Mouse (Mus musculus) heart, postnatal 36 days (tissue): ENCODE results near the gene Hmox1. TPM values are rescaled to one million over a fixed set of nuclear protein-coding genes. Genes with fewer than 3 reads are reported as not detected.

Experiments
- DNase-seq, 2 experiments: peaks; one replicate each; pipeline ENCODE4 v3.0.0; 2021 to 2022
- intact Hi-C: fragments of 180-260 bp; cut with DNase I; formaldehyde crosslinking; loops from one replicate; pipeline ENCODE4 v1.15.1; 2025
- total RNA-seq, 2 experiments: library from RNA; stranded (reverse); gene quantifications; 2 replicates each; pipeline ENCODE4 v1.2.3; 2021

The Hmox1 gene
- total RNA-seq, result 10 to 100 TPM; 12.1 to 21.6 TPM

DNA sequence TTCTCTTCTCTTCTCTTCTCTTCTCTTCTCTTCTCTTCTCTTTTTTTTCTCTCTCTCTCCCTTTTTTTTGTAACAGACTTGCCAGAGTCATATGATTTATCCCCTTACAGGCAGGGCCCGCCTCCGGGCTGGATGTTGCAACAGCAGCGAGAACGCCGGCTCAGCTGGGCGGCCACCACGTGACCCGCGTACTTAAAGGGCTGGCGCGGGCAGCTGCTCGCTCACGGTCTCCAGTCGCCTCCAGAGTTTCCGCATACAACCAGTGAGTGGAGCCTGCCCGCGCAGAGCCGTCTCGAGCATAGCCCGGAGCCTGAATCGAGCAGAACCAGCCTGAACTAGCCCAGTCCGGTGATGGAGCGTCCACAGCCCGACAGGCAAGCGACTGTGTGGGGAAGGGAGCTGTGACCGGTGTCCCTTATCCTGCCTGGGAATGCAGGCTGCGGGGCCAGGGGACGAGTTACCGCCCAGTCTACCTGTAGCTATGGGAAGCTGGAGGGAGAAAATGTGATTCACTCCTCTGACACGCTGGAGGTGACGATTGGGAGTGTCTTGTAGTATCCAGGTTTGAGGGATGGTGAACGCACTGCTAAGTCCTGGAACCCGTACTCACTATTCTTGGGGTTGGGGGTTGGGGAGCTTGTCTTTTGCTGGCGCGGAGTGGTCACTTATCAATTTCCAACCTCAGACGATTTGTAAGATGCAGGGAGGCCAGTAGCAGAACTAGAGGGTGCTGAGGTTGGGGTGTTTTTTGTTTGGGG lies at the start of gene Hmox1:
Hmox1 (plus strand) TSS at position 223 of the 758 bp plus-strand sequence.
- intact Hi-C loops, result loop anchor here (2.0 kb wide), 1 partner anchor 13 kb away; no protein-coding TSS in a partner anchor
- peak; percentile 93 for DNase-seq

GRCm38 (mm10) chr8:75046303-75046702 lies 47.1 kb upstream of the Hmox1 start:
- intact Hi-C loops, result no loop called here
- peak in 1 of 2 experiments; percentile 31 for DNase-seq

DNA sequence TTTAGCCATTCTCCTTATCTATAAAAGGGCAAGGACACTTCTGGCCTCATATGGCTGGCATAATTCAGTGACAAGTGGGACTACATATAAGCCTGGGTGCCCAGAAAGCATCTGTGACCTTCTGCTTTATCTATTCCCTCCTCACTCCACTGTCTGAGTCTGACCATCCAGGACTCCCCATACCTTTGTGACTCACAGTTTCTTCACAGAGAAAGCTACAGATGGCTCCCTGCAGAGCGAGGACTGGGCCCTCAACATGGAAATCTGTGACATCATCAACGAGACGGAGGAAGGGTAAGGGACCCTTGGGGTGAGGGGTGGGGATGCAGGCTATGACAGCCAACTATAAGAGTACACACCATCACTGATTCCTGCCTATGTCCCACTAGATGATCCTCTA lies 45.6 kb upstream of the Hmox1 start:
- intact Hi-C loops, result no loop called here
- DNase-seq, result no peak

DNA sequence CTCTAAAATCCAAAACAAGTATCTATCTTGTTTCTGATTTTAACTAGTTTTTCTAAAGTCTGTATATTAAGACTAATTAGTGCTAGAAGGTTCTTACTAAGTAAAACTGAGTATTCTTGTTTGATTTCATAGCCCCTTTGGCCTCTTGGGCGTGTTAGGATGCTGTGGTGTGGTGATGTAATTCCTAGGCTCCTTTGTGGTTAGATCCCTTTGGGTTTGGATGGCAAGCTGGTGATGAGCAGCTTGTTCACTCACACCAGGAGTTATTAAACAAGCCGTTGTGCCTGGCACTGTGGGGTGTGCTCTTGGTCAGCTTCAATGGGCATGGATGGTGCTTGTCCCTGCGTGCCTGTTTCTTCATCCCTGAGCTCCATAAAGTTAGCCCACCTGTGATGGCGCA lies 40.1 kb upstream of the Hmox1 start:
- no peak for DNase-seq
- intact Hi-C loops, result no loop called here

DNA sequence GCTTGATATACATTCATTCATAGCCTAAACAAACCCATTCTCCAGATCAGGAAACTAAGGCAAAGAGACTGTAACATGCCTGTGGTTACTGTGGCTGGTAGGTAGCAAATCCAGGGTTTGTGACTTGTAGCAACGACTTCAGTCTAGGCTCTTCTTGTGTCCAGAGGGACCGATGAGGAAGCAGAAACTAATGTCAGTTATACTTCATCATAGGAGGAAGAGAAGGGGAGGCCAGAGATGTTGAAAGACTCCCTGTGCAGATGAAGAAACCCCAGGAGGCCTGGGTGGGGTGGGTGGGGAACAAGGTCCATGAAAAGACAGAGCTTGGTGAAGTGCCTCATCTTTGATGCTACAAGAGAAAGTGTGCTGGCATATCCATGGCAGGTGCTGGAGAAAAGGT lies 37.7 kb upstream of the Hmox1 start:
- DNase-seq, result no peak
- intact Hi-C loops, result no loop called here

DNA sequence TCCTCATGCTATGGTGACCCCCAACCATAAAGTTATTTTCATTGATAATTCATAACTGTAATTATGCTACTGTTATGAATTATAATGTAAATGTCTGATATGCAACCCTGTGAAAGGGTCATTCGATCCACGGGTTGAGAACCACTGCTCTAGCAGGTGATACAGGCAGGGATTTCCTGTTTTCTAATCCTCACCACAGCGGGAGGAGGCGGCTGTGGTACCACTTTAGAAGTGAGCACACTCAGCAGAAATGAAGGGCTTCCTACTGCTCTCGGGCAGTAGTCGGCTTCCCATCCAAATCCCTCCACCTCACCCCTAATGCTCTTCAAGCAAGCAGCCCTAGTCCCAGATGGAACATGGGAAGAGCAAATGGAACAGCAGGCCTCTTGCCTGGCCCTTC lies 33.4 kb upstream of the Hmox1 start:
- intact Hi-C loops, result no loop called here
- DNase-seq, result no peak

DNA sequence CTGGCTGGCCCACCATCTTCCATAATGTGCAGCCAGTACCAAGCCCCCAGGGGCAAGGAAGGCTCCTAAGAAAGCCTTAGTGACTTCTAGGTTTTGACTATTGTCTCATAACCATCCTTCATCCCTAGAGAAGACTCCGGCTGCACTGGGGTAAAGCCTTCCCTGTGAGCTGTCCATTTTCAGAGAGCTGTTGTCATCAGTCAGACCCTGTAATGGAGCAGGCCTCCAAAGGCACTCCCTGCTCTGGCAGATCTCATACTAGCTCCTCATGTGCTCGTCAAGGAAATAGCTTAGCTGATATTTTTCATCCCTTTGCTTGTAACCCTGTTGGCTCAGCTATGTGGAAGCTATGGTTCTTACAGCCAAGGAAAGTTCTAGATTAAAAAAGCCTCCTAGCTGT lies 32.6 kb upstream of the Hmox1 start:
- no peak for DNase-seq
- intact Hi-C loops, result no loop called here

GRCm38 (mm10) chr8:75063290-75063689 lies 30.1 kb upstream of the Hmox1 start:
- intact Hi-C loops, result loop anchor here (2.0 kb wide), 1 partner anchor 20 kb away; no protein-coding TSS in a partner anchor
- DNase-seq, result peak in 1 of 2 experiments; percentile 47

DNA sequence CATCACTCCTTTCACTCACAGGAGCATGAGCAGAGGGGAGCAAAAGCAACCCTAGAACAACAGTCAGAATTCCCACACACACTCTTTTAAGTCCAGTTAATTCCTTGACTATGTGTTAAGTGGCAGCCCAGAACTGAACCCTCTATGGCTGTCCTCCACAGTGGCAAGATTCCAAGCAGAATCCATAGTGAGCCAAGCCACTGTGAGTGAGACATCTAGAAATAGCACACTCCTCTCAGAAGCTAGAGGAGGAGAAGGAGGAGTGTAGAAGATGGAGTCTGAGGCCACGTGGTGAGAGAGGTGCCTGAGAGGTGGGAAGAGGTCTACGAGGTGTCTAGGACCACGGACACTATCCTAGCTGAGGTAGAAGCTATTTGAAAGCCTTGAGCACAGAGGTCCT lies 28.6 kb upstream of the Hmox1 start:
- intact Hi-C loops, result no loop called here

DNA sequence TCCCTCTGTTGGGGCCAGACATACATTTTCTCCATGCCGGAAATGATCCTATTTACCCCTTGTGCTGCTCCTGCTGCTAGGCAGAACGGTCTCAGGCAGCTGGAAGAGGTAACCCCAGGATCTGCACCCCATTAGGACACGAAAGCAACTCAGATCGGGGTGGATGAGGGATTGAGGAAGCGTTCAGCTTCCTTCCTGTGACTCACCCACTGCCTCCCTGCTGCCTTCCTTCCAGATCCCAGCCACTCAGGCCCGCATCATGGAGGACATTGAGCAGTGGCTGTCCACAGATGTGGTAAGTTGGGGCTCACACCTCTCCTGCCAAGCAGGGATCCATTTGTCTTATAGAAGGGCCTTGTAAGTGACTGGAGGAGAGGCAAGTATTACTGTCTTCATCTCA lies 26.1 kb upstream of the Hmox1 start:
- DNase-seq, result no peak

More for the DNA sequence above, 28.6 kb upstream of the Hmox1 start:
- DNase-seq, result no peak

DNA sequence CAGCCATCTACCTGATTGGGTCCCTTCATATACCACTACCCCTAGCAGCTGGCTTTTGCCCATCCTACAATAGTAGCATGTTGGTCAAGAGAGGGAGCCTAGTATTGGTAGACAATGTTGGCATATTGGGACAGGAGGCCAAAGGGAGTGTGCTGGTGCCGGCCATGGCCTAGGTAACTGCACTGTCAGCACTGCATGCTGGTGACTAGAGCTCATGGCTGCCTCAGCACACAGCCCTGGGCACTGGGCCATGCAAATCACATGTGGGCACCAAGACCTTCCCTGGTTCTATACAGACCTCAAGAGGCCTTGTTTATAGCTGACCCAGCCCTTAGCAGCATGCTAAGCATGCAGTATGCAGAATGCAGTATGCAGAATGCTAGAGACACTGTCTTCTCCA lies 23.1 kb upstream of the Hmox1 start:
- DNase-seq, result no peak
- intact Hi-C loops, result loop anchor here (2.0 kb wide), 2 partner anchors 149 to 203 kb away; no protein-coding TSS in a partner anchor

More for the DNA sequence above, 26.1 kb upstream of the Hmox1 start:
- intact Hi-C loops, result no loop called here

- intact Hi-C loops, result loop anchor here (1.0 to 2.0 kb wide), 3 partner anchors 37 to 201 kb away; no protein-coding TSS in a partner anchor
- peak; percentile 81 to 83 for DNase-seq
These were observed 21.6 kb upstream of the Hmox1 start for GRCm38 (mm10) chr8:75071627-75072346.

DNA sequence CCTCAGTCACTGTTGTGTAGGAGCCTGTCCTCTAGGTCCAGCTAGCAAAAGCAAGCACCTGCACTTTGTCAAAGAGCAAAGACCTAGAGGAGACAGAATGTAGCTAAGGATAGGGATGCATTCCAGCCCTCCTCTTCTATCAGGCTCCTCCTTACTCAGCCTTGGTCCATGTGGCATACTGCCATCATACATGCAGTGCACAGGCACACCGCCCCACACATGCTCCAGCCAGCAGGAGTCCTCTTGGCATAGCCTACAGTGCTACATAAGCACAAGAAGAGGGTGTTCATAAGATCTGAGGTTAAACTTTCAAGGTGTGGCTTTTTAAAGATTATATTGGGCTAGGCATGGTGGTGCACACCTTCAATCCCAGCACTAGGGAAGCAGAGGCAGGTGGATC lies 18.5 kb upstream of the Hmox1 start:
- no peak for DNase-seq
- intact Hi-C loops, result no loop called here

DNA sequence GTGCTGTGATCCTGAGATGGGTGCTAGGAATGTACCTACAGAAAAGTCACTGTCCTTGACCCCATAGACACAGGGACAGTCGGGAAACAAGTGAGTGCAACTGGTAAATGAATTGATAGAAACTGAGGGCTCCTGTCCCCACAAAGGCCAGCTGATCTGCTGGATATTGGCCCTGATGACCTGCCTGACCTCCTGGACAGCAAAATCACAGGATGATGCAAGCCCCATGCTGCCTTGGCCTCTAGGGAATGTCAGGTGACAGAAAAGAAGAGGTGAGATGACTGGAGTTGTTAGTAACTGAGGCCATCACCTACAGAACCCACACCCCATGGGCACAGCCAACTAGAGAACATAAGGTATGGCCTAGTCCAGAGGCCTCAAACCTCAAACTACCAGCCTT lies 15.2 kb upstream of the Hmox1 start:
- no peak for DNase-seq
- intact Hi-C loops, result no loop called here

DNA sequence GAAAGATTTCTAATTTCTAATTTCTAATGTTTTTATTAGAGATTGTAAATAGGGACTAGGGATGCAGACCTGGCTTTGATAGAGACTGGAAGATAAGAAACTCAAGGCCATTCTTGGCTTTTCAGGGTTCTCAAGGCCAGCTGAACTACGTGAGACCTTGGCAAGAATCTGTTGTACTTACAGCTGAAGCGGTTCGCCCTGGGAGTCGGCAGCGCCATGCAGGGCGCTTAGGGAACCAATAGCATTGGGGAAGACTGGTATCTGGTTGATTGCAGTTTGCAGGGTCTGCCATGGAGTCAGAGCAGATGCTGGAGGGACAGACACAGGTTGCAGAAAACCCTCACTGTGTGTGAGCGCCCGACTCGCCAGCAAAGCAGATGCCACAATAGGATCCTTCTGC lies 14.6 kb upstream of the Hmox1 start:
- no peak for DNase-seq
- intact Hi-C loops, result no loop called here

DNA sequence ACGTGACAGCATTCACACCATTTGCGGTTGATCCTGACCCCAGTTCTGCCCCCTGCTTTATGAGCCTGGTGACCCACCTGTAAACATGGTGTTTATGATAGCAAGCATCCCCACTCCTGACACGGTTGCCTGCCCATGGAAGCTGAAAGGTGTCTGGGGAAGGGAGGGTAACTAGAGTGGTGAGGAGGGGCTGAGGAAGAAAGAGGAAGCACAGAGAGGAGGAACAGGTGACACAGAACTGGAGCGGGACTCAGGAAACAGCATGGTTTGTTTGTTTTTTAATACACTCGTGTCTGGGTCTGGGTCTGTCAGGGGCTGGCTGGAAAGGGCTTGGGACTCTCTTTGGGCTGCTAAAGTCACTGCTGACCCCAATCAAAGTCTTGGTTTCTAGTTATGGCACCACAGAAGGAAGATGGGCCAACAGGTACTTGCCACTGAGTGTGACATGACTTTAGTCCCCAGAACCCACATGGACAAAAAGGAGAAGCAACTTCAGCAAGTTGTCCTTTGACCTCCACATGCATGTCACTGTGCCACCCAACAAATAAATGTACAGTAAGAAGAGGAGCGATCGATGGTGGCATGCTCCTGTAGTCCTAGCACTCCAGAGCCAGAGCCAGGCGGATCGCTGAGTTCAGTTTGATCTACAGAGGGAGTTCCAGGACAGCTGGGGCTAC lies 11.9 kb upstream of the Hmox1 start:
- intact Hi-C loops, result no loop called here

DNA sequence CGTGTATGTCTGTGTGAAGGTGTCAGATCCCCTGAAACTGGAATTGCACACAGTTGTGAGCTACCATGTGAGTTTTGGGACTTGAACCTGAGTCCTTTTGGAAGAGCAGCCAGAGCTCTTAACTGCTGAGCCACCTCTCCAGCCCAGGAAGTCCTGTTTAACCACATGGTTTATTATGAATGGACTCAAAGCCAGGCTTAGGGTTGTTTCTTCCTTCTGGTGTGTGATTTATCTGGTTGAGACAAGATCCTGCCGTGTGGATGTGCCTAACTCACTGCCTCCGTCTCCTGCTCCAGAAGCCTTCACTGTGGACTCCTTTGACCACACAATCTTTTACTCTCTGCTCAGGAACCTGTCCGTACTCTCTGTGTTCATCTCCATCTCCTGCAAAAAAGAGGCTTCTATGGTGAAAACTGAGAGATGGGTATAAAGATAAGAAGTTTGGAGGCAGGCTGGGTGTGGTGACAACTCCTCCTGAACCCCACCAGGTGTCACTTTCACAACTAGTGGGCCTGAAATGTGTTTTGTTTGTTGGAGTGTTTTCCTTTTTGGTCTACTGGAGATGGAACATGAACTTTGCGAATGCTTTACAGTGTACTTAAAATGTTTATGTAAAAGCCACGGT lies 11.1 kb upstream of the Hmox1 start:
- no peak for DNase-seq
- intact Hi-C loops, result no loop called here

More for the DNA sequence above, 11.9 kb upstream of the Hmox1 start:
- DNase-seq, result no peak

DNA sequence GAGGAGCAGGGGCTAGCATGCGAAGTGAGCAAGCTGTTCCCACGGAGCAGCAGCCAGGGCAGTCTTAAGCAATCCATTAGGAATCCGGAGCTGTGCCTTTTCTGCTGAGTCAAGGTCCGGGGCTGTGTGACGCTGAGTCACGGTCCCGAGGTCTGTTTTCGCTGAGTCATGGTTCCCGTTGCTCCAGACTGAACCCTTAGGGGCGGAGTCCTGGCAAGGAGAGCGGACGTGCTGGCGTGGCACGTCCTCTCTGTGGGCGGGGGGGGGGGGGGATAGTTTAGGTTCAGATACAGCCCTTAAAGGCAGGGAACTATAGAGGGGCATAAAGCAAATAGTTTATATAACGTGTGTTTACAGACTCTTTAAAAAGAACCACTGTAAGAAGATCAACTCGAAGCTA lies 9.6 kb upstream of the Hmox1 start:
- peak; percentile 92 for DNase-seq
- intact Hi-C loops, result no loop called here

GRCm38 (mm10) chr8:75084382-75085064 lies 8.9 kb upstream of the Hmox1 start:
- DNase-seq, result no peak
- intact Hi-C loops, result no loop called here

DNA sequence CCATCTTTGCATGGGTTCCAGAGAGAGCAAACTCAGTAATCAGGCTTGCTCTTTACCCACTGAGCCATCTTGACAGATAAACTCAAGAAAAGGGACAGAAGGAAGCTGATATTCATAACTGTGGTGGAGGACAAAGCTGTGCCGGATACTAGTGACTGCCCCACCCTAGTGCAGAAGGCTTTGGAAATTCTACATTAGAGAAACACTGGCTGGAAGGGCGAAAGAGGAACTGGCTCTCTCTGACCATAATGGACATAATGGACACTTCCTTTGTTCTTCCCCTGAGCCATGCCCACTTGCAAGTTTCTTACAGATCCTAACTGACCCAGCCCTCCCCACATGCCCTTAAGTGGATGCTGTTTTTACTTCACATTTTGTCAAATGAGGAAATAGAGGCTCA lies 7.4 kb upstream of the Hmox1 start:
- DNase-seq, result peak in 1 of 2 experiments; percentile 22
- intact Hi-C loops, result no loop called here
